Mouse (Mus musculus) limb, embryonic 15.5 days (tissue): ENCODE measurements around the gene Gm16253. TPM values are rescaled to one million over a fixed set of nuclear protein-coding genes. Genes with fewer than 3 reads are reported as not detected.

ENCODE experiments used
- ATAC-seq: fragments of 200-750 bp; cut with Nextera tagmentation; 2 replicates; pipeline ENCODE4 v1.8.0; 2017; ENCODE audit warnings: low read depth, moderate TSS enrichment; ENCODE audit not compliant: insufficient number of reproducible peaks, low FRiP score, low TSS enrichment
- H3K27ac ChIP-seq: fragments of 300-500 bp; sonication (generic); 2 replicates; pipeline ENCODE4 v1.5.1; 2015; ENCODE audit warnings: moderate library complexity, mild to moderate bottlenecking, inconsistent platforms
- H3K27me3 ChIP-seq: fragments of 300-500 bp; sonication (generic); 2 replicates; pipeline ENCODE4 v1.6.1; 2015; ENCODE audit warnings: inconsistent platforms
- H3K36me3 ChIP-seq: fragments of 300-500 bp; sonication (generic); 2 replicates; pipeline ENCODE4 v1.6.1; 2015; ENCODE audit warnings: inconsistent platforms
- H3K4me1 ChIP-seq: fragments of 300-500 bp; sonication (generic); 2 replicates; pipeline ENCODE4 v1.6.1; 2015; ENCODE audit warnings: inconsistent platforms
- H3K4me2 ChIP-seq: fragments of 300-500 bp; sonication (generic); 2 replicates; pipeline ENCODE4 v1.6.1; 2015; ENCODE audit warnings: mild to moderate bottlenecking, inconsistent platforms
- H3K4me3 ChIP-seq: fragments of 300-500 bp; sonication (generic); 2 replicates; pipeline ENCODE4 v1.5.1; 2015; ENCODE audit warnings: mild to moderate bottlenecking, inconsistent platforms
- H3K9ac ChIP-seq: fragments of 300-500 bp; sonication (generic); 2 replicates; pipeline ENCODE4 v1.6.1; 2015; ENCODE audit warnings: inconsistent platforms
- H3K9me3 ChIP-seq: fragments of 300-500 bp; sonication (generic); 2 replicates; pipeline ENCODE4 v1.6.1; 2016; ENCODE audit warnings: inconsistent platforms
- WGBS: fragments of 180-500 bp; shearing (Covaris S2); methylation state at CpG from one replicate; pipeline ENCODE4 v1.1.7; 2015; 5-methylcytosine and 5-hydroxymethylcytosine counted together
- polyA plus RNA-seq: library from polyadenylated mRNA; unstranded; fragments of >200 nt; fragmentation: Nextera tagmentation; extraction: Ambion mirVana; gene quantifications from 2 replicates; pipeline ENCODE4 v1.2.1, GENCODE M21; 2015

Gm16253 gene
- polyA plus RNA-seq, 1 experiment from 2014 or later: 1.2 TPM

DNA sequence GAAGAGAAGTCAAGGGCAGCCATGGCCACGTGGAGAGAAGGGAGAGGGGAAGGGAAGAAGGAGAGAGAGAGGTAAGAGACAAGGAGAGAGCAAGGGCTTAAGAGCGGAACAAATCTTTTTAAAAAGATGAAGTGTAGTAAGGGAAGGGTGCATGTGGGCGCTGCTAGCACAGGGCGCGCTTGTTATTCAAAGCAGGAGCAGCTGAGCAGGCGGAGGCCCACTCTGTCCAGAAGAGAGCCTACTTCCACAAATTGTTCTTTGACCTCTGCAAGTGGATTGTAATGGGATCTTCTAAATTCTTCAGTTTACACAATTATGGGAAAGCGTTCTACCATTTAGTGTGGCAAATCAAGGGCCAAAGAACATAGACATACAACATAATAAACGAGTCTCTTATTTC lies 8.2 kb upstream of the Gm16253 start:
- H3K4me1 ChIP-seq: peaks cover 11% of the 10 kb centered on the region
- no peak overlapping the region for H3K4me3 ChIP-seq
- peak overlapping the region; percentile 50; the same call in 1 of the 2 replicates for H3K27ac ChIP-seq

DNA sequence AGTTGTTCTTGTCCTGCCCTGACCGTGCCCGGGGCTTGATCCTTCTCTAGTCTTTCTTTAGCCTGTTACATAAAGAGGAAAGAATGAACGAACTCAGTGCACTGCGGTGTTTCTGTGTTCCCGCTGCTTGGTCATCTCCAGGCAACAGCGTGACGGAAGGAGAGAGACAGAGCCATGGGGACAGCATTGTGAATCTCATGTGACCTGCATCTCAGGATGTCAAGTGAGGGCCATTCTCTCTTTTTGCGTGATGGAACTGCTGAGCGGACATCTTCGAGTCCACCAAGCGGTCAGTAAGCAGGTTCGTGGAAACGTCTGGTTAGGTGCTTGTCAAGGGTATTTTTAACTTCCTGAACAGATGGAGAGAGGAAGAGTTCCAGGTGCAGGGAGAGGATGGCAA lies 7.3 kb upstream of the Gm16253 start:
- Histone ChIP-seq H3K27me3 (no peaks in the 10 kb centered on the region), H3K9me3 (no peaks in the 10 kb centered on the region), H3K9ac (no peak overlapping the region), H3K4me2 (no peak overlapping the region), H3K4me3 (no peak overlapping the region), H3K4me1 (peaks cover 3% of the 10 kb centered on the region), H3K36me3 (no peaks in the 10 kb centered on the region), H3K27ac (no peak overlapping the region)
- ATAC-seq: no peak
- 89% methylated on average over 13 of the region's 13 CpGs for WGBS

More for the DNA sequence above, 8.2 kb upstream of the Gm16253 start:
- Histone ChIP-seq H3K27me3 (no peaks in the 10 kb centered on the region), H3K4me2 (no peak overlapping the region), H3K36me3 (no peaks in the 10 kb centered on the region), H3K9ac (no peak overlapping the region), H3K9me3 (no peaks in the 10 kb centered on the region)
- no peak for ATAC-seq
- 74% methylated on average over 8 of the region's 8 CpGs for WGBS

DNA sequence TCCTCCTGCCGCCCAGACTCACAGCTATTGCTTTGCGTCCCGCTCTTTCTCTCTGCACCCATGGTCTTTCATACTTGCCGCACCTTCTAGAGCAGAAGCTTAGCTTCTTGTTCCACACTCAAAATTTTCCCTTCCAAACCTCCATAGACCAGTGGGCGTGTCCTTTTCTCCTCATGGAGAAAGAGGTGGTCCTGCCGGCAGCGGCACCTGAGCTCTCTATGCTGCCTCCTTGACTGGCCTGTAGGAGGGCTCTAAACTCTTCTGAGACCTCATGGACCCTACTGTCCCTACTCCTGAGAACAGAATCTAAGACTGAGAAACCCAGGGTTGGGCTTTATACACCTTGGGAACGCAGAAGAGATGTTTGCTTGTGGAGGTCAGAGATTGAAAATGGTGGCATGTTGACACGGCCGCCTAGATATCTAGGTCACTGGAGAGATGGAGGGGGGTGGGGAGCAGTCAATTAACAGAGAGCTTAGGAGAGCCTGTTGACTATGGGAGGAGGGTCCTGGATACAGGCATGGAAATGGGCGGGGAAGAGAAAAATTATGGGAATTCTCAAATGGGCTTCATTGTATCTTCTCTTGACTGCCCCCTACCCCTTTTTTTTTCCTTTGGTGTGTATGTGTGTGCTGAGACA lies 6.7 kb upstream of the Gm16253 start:
- 85% methylated on average over 11 of the region's 11 CpGs for WGBS
- no peak overlapping the region for H3K9ac ChIP-seq
- H3K4me1 ChIP-seq: no peaks in the 10 kb centered on the region; the same call in 1 of the 2 replicates
- H3K27ac ChIP-seq: no peak overlapping the region
- no peaks in the 10 kb centered on the region for H3K27me3 ChIP-seq
- H3K4me3 ChIP-seq: no peak overlapping the region
- H3K9me3 ChIP-seq: no peaks in the 10 kb centered on the region
- no peak for ATAC-seq
- H3K36me3 ChIP-seq: no peaks in the 10 kb centered on the region
- H3K4me2 ChIP-seq: no peak overlapping the region

DNA sequence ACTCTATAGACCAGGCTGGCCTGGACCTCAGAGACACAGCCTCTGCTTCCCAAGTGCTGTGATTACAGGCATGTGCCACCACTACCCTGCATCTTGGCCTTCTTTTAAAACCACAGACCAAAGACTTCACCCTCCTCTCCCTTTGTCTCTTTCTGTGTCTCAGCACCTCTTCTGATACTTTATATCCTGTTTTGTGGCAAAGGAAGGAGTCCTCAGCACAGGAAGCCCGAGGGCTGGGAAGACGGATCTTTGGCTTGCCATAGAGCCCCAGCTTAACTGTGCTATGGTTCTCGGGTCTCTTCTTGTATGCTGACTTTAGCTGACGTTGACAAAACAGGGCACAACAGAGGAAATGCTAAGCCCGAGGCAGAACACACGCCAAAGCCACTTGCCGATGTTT lies 6.1 kb upstream of the Gm16253 start:
- 63% methylated on average over 7 of the region's 7 CpGs for WGBS
- Histone ChIP-seq H3K4me3 (no peak overlapping the region), H3K27me3 (no peaks in the 10 kb centered on the region), H3K9me3 (no peaks in the 10 kb centered on the region), H3K36me3 (no peaks in the 10 kb centered on the region), H3K9ac (no peak overlapping the region), H3K27ac (no peak overlapping the region), H3K4me2 (no peak overlapping the region), H3K4me1 (peaks cover 4% of the 10 kb centered on the region)
- no peak for ATAC-seq

DNA sequence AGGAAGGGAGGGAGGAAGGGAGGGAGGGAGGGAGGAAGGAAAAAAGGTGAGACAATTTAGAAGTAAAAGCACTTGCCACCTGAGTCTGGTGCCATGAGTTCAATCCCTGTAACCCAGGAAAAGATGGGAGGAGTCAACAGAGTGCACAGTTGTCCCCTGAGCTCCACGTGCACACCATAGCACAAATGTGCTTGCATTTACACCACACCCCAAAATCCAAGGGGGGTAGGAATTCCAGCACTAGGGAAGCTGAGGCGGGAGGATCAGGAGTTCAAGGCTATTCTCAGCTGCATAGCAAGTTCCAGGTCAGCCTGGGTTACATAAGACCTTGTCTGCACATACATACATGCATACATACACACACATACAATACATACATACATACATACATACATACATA lies 5.4 kb upstream of the Gm16253 start:
- no peak overlapping the region for H3K4me2 ChIP-seq
- WGBS: 68% methylated on average over 2 of the region's 2 CpGs

DNA sequence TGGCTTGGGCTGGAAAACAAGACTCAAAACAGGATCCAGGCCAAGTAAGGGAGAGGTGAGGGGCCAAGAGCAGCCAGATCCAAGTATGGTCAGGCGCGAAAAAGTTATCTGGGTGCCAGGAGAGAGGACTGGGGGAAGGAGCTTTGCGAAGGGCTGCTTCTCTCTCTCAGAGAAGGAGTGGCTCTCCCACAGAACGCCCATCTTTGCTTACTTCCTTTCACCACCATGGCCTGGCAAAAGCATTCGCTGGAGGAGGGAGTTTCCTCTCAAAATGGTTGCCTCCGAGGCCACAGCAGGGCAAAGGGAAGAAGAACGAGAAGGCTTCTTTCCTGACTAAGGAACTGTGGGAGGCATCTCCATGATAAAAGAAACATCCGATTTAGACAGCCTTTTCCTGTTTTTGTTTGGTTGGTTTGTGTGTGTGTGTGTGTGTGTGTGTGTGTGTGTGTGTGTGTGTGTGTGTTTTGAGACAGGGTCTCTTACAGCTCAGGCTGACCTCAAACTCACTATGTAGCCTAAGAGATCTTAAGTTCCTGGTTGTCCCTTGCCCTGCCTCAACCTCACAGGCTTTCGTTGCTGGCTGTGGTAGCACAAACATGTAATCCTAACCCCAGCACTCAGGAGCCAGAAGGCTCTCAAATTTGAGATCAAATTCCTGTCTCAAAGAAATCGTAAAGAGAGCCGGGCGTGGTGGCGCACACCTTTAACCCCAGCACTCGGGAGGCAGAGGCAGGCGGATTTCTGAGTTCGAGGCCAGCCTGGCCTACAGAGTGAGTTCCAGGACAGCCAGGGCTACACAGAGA lies 4.7 kb upstream of the Gm16253 start:
- H3K9me3 ChIP-seq: no peaks in the 10 kb centered on the region
- H3K27me3 ChIP-seq: no peaks in the 10 kb centered on the region
- no peak overlapping the region for H3K4me3 ChIP-seq
- peaks cover 18% of the 10 kb centered on the region for H3K4me1 ChIP-seq
- H3K27ac ChIP-seq: no peak overlapping the region
- H3K9ac ChIP-seq: no peak overlapping the region
- 76% methylated on average over 16 of the region's 16 CpGs for WGBS
- H3K4me2 ChIP-seq: no peak overlapping the region
- no peaks in the 10 kb centered on the region for H3K36me3 ChIP-seq
- no peak for ATAC-seq

More for the DNA sequence above, 5.4 kb upstream of the Gm16253 start:
- Histone ChIP-seq H3K9me3 (no peaks in the 10 kb centered on the region), H3K27me3 (no peaks in the 10 kb centered on the region), H3K9ac (no peak overlapping the region), H3K4me1 (peaks cover 10% of the 10 kb centered on the region), H3K27ac (no peak overlapping the region), H3K4me3 (no peak overlapping the region), H3K36me3 (no peaks in the 10 kb centered on the region)
- no peak for ATAC-seq

DNA sequence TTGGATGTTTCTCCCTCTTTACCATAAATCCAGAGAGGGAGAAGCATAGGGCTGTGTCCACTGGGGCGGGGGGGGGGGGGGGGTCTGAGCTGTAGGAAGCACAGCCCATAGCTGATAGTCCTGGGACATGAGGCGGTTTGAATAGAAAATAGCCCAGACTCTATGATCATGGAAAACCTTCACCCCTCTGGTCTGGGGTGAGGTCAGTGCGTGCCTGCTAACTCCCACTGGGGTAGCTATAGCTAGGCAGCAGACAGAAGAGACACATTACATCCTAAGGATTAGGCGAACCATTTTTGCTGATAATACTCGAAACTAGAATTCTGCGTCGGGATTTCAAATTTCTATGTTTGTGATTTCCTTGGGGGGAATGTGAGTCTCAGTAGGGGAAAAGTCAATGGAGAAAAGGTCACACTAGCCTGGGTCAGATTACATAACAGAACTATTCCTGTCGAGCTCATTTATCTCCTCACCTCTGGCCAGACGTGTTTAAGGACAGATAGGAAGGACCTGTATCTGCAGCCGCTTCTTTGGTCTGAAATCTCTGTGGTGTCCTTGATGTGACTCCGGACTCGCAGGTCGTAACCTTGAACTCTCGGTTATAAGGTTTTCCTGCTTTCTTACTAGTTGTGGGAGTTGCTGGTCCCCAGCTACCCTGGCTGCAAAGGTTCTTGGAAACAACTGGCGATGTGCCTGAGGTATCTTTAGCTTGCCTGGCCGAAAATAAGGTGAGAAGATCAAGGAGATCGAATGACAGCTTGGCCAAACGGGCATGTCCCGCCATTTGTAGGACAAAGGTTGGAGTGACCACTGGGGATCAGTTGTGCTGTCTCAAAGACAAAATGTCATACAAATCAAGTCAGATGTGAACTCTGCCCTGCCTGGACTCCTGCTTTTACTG lies 2.9 kb upstream of the Gm16253 start:
- Histone ChIP-seq H3K4me3 (no peak overlapping the region), H3K27ac (no peak overlapping the region), H3K9me3 (no peaks in the 10 kb centered on the region), H3K4me2 (no peak overlapping the region), H3K36me3 (0 out of 2 replicates have a peak, but pooled peaks cover 4% of the 10 kb centered on the region), H3K9ac (peak overlapping the region; percentile 1; the same call in 1 of the 2 replicates), H3K27me3 (no peaks in the 10 kb centered on the region), H3K4me1 (peaks cover 25% of the 10 kb centered on the region)
- ATAC-seq: no peak
- 75% methylated on average over 19 of the region's 19 CpGs for WGBS

DNA sequence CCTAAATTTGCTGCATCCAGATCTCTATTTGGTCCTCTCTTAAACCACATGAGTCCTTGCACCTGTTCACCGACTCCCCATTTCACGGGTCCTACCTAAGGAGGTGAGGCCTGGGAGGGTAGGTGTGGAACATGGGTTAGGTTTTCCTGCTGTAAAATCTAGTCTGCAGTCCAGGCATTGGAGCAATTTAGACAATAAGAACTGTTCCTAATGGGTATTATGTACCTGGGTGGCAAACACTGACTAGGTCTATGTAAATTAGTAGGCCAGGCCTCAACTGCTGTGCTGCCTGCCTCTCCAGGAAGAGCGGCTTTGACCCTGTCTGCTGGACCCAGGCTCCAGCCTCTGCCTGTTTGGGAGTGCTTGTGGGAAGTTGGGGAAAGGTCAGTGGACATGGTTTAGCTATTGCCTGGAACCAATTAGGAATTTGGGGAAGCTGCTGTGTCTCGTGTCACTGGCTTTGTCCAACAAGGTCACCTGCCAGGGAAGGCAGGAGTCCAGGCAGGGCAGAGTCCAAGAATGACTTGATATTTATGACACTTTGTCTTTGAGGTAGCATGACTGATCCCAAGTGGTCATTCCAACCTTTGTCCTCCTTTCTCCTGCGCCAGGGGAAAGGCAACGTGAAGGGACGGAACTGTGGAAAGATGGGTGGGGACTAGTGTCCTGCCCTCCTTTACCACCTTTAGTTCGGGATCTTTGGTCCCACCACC lies 1.4 kb upstream of the Gm16253 start:
- peaks cover 34% of the 10 kb centered on the region for H3K4me1 ChIP-seq
- H3K9ac ChIP-seq: no peak overlapping the region
- H3K27ac ChIP-seq: peak overlapping the region; percentile 89
- H3K36me3 ChIP-seq: 0 out of 2 replicates have a peak, but pooled peaks cover 6% of the 10 kb centered on the region
- no peak for ATAC-seq
- H3K9me3 ChIP-seq: no peaks in the 10 kb centered on the region
- WGBS: 86% methylated on average over 8 of the region's 8 CpGs
- no peak overlapping the region for H3K4me2 ChIP-seq
- H3K4me3 ChIP-seq: no peak overlapping the region
- no peaks in the 10 kb centered on the region for H3K27me3 ChIP-seq

DNA sequence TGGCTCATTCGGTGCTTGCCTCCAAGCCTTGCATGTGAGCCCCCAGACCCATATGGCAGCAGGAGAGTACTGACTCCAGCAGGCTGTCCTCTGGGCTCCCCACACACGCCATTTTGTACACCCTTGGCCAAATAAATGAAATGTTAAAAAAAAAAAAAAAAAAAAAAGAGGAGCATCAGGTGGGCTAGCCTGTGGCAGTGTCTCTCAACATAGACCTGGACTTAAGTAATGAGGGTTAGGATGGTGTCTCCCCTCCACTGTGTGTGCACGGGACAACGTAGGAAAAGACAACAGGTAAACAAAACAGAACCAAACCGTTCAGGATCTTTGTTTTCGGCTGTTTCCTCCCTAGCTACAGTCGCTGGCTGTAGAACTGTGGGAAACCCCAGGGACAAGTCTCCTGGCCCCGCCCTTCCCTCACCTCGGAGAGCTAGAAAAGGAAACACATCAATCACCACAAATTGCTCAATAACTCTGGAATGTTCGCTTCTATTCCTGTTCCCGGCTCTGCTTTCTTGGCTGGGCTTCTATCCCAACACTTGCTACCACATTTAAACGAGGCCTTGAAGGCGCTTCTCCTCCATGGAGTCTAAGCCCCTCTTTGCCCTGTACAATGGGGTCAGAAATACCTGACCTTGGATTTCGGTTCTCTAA lies 652 bp upstream of the Gm16253 start:
- H3K9ac ChIP-seq: no peak overlapping the region
- no peaks in the 10 kb centered on the region for H3K27me3 ChIP-seq
- 37% methylated on average over 14 of the region's 14 CpGs for WGBS
- H3K36me3 ChIP-seq: 0 out of 2 replicates have a peak, but pooled peaks cover 6% of the 10 kb centered on the region
- peak overlapping the region; percentile 89 for H3K27ac ChIP-seq
- ATAC-seq: peak; percentile 16; the same call in 1 of the 2 replicates
- H3K4me3 ChIP-seq: peak overlapping the region; percentile 19
- peak overlapping the region; percentile 39 for H3K4me2 ChIP-seq
- H3K9me3 ChIP-seq: no peaks in the 10 kb centered on the region
- H3K4me1 ChIP-seq: peaks cover 35% of the 10 kb centered on the region

DNA sequence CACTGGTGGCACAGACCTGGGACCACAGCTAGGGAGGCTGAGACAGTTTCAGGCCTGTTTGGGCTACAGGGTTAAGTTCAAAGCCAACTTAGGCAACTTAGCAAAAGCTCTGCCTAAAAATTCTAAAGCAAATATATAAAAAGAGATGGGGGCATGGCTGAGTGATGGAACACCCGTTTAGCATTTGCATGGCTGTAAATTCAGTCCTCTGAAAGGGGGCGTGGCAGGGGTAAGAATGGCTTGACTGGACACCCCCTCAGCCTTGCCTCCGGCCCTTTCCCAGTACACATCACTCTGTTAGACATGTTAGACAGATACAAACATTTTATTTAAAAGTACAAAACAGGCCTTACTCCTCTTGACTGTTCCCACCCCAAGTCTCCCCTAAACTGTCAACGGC lies 782 bp downstream of the Gm16253 start:
- Histone ChIP-seq H3K9ac (no peak overlapping the region), H3K4me2 (no peak overlapping the region), H3K4me1 (peaks cover 35% of the 10 kb centered on the region), H3K4me3 (no peak overlapping the region; the same call in 1 of the 2 replicates), H3K27ac (peak overlapping the region; percentile 89), H3K27me3 (no peaks in the 10 kb centered on the region), H3K9me3 (no peaks in the 10 kb centered on the region), H3K36me3 (0 out of 2 replicates have a peak, but pooled peaks cover 6% of the 10 kb centered on the region)
- no peak for ATAC-seq
- WGBS: 68% methylated on average over 4 of the region's 4 CpGs
